Mouse (Mus musculus) WW6 (cell line): ENCODE data around the gene Fhl2.
"Not testable (repeated sequence)": the region's sequence is repeated elsewhere in the genome, so short reads cannot be mapped to it uniquely, and the experiment has no call there.

Source experiments
- DNase-seq: peaks from one replicate; pipeline ENCODE4 v3.0.0-alpha.2; 2013; ENCODE audit warnings: low read depth, low spot score

The Fhl2 gene

DNA sequence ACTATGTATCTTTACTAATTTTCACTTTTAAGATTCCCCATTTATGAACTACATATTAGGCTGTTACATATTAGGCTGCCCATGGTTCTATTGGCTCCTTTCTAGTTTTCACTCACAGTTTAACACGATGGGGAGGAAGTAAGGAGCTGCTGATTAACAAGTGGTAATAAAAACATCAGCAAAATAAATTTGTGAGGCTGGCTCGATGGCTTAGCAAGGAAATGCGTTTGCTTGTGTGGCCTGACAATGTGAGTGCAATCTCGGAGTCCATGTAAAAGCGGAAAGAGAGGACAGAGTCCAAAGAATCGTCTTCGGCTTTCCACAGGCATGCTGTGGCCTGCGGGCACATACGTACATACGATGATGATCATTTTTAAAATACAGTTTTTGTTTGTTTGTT, 4.3 kb downstream of the Fhl2 start:
- DNase-seq = no peak

DNA sequence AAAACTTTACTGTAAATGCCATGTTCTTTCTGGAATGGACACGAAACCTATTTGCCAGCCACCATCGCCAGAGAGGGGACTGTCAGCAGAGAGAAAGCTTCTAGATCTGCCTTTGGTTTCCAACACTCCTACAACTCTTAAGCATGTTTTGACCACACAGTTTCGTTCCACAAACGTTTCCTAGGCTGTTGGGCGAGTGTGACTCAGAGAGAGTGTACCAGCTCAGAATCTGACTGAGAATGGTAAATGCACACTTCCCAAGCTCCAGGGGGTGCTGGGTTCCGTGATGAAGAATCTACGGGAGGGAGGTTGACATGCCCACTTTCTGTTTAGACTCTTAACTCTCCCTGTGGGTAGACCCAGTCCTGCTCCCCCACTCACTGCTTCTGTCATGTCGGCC, 5.7 kb downstream of the Fhl2 start:
- DNase-seq = no peak

DNA sequence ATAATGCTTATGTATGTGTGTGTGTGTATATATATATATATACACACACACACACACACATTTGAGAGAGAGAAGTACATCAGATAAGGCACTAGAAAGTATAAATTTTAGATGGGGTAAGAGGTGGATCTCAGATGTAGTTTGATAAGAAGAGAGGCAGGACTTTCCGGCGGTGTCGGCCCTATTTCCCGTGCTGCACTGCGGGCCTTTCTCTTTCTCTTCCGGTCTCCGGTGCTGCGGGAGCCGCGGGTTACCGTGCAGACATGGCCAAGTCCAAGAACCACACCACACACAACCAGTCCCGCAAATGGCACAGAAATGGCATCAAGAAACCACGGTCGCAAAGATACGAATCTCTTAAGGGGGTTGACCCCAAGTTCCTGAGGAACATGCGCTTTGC, 7.9 kb downstream of the Fhl2 start:
- DNase-seq = not testable (repeated sequence)

GRCm38 (mm10) chr1:43186334-43186733, 10.4 kb downstream of the Fhl2 start:
- DNase-seq = no peak

GRCm38 (mm10) chr1:43180912-43181311, 15.9 kb downstream of the Fhl2 start:
- no peak for DNase-seq

DNA sequence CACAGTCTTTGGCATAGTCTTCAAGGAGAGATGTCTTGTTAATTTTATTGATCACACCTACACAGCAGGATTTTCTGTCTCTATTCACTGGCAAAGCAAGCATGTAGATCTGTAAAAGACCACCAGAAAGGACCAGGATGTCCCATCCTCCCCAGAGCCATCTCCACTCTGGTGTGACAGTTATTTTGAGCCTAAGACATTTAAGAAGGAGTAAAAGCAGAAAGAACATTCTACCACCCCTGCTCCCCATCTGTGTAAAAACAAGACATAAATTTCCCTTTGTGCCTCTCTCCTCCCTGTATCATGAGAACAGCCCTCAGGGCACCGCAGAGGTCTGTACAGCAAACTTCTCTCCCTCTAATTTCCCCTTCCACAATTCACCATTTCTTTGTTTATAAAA, 18.0 kb downstream of the Fhl2 start:
- DNase-seq = no peak

GRCm38 (mm10) chr1:43178378-43178777, 18.4 kb downstream of the Fhl2 start:
- no peak for DNase-seq

- no peak for DNase-seq
Measured at GRCm38 (mm10) chr1:43173283-43174226, 23.2 kb downstream of the Fhl2 start.

DNA sequence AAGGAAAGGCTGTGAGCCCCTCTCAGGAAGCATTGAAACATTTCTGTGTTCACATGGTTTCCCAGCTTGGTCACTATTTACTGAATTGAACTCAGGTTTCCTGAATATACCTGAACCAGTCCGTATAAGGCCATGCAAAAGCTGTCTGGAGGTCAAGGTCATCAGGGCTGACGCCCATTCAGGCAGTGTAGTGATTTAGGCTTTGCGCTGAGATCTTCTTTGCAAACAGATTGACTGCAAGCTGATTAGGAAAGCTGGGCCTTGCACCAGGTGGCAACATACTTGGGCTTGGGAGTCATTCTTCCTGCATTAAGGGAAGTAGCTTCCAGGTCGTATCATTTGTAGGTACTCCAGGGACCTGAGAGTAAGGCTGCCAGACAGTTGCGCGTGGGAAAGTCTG, 25.0 kb downstream of the Fhl2 start:
- no peak for DNase-seq

DNA sequence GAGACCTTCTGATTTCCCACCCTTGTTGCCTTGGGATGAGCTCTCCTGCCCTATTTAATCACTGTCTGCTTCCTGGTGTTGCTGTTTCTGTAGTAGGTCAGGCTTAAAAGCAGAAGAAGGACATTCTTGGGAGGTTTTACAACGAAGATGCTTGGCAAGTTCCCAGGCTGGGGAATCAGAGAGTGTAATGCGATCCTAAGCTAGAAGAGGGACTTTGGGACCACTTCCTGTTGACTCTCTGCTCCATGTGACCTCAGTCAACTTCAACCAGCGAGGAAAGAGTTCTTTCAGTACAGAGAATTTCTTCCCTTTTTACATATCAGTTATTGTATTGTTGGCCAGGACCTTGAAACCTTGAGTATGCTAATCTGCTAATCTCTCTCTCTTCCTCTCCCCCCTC, 25.7 kb downstream of the Fhl2 start:
- DNase-seq = no peak

- DNase-seq = no peak
Measured at GRCm38 (mm10) chr1:43169661-43170060, 27.1 kb downstream of the Fhl2 start.

DNA sequence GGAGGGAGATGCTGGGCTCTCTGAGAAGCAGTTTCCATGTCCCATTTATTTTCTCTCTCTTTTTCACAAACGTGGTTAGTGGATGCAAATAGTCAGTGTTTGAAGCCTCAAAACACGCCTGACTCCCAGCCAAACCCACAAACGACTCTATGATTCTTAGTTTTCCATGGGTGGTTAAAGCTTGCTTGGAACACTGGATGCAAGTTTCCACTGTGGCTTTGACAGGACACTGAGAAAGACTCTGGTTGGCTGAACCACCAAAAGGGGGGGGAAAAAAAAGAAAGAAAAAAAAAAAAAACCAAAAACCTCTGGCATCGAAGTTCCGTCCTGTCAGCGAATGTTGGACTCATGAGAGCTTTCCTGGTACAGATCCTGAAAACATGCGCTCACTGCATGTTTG, 27.6 kb downstream of the Fhl2 start:
- no peak for DNase-seq

- DNase-seq = no peak
Measured at GRCm38 (mm10) chr1:43168618-43169017, 28.2 kb downstream of the Fhl2 start.

- DNase-seq = no peak
Measured at GRCm38 (mm10) chr1:43168026-43168425, 28.8 kb downstream of the Fhl2 start.

DNA sequence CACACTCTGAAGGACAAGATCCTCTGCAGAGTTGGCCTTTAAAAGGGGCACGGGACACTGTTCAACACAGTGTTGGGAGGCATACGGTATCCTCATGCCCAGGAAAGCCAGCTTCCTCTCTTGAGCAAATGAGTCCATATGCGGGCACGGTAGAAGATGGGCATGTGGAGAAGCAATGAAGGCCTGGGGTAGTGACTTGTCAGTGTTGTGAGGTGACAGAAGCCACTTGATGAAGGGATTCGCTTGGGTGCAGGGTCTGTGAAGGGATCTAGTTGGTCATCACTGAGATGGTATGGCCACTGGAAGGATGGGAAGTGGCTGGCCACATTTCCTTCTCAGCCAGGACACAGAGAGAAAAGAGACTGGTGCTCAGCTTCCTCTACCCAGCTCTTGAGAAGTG, 32.2 kb downstream of the Fhl2 start:
- DNase-seq = no peak

- no peak for DNase-seq
Measured at GRCm38 (mm10) chr1:43163467-43164418, 33.0 kb downstream of the Fhl2 start.

DNA sequence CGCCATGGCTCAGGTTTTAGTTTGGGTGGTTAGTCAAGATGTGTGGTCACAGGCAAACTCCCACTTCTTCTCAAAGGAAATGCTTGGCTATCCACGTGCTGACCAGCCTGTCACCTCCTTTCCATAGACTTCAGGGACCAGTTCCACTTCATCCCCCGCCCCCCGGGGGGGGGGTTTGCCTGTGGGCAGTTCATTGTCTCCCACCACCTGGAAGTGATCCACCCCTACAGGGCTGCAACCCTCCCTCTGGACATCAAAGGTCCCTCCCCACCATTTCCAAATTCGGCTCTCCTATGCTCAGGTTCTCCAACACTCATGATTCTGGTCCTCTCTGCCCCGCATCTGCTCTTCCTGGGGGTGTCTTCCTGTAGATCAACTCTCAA, 33.7 kb downstream of the Fhl2 start:
- DNase-seq = no peak

DNA sequence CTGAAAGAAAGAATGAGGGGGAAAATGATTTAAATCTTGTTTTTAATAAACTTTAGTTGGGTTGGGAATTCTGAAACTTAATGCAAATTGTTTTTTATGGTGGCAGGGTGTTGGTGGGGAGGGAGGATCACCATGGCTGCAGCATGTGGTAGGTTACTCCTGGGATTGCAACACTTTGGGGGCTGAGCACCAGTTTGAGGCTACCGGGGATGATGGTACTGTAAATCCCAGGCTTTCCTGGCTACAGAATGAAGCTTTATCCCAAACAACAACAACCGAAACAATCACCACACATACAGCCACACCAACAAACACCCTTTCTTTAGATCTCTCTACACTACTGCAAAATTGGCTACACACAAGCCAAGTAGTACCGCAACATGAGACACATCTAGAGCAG, 34.4 kb downstream of the Fhl2 start:
- no peak for DNase-seq

DNA sequence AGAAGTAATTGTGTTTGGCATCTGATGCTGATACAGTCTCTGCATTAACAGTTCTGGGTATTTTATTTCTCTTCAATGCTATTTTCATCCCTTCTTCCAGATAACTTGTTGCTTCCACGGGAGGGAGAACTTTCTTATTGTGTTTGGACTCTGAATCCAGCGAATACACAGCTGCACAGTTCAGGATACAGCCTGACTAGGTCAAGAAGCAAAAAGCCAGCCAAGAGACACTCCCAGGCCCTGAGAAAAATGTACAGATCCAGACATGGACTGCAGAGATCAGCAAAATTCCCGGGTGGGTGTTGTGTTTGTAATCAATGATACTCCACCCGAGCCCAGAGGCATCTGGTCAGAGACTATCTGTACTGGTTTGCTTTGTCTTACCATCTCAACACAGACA, 37.4 kb downstream of the Fhl2 start:
- DNase-seq = no peak

GRCm38 (mm10) chr1:43157907-43158306, 38.9 kb downstream of the Fhl2 start:
- DNase-seq = no peak

DNA sequence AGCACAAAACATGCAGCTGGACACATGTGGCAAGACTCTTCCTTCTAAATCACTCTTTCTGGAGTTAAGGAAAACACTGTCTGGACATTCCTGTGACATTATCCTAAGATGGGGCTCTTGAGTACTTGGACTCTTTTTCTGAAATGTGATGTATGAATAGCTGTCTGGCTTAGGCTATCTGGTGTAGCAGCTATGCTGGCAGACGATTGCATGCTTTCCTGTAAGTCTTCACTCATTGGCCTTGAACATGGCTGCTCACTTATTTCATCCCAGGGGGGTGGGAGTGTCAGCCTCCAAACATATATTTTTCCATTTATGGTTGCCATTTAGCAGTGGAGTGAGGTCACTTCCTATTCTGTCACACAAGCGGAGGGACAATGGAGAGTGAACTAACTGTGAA, 42.3 kb downstream of the Fhl2 start:
- DNase-seq = no peak

GRCm38 (mm10) chr1:43153538-43153937, 43.2 kb downstream of the Fhl2 start:
- DNase-seq = no peak

GRCm38 (mm10) chr1:43152626-43153025, 44.2 kb downstream of the Fhl2 start:
- DNase-seq = no peak
